Mouse (Mus musculus): ENCODE data around the gene Ccdc114.
"Not testable (repeated sequence)": the region's sequence is repeated elsewhere in the genome, so short reads cannot be mapped to it uniquely, and the experiment has no call there.

Gene Ccdc114

DNA sequence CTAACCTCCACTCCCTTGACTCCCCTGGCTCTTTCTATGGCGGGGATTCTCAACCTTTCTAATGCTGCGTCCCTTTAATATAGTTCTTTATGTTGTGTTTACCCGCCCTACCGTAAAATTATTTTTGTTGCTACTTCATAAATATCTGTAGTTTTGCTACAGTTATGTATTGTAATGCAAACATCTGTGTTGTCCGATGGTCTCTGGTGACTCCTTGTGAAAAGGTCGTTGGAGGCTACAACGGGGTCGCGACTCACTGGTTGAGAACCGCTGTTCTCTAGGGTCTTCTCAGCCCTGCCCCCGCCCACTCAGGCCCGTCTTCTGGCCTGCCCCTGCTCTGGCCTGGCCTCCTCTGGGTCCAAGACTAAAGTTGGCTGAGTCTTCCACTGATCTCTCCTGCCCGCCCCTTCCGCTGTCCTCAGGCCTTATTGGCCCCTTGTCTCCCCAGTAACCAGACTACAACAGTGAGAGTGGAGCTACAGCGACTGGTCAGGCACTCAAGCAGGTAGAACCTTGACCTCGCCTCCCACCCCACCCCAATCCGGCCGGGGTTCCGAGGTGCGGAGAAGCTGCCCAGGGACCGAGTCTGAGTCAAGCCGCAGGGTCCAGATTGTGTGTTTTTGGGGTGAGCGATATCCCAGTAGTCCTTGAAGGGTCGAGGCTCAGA lies at the start of gene Ccdc114:
Gene Ccdc114, plus strand, starts transcription at position 311 of the 667 bp plus-strand sequence.
- peak; percentile 69 to 71 for DNase-seq

DNA sequence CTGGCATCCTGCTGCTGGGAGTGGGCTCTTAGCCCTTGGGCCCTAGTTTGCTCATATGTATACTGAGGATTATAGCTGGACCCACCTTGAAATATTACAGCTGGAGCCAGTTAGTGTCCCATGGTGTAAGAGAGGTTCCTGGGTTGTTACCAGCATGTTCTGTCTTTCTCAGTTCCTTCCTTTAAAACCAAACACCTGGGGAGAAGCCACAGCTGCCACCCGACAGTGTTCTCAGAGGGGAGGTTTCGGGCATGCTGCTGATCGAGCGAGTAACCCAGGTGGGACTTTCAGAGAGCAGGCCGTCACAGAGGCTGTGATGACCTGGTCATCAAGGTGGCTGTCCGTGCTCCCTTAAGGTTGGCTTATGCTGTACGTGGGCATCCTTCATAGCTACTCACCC lies 47.0 kb upstream of the Ccdc114 start:
- DNase-seq: no peak

DNA sequence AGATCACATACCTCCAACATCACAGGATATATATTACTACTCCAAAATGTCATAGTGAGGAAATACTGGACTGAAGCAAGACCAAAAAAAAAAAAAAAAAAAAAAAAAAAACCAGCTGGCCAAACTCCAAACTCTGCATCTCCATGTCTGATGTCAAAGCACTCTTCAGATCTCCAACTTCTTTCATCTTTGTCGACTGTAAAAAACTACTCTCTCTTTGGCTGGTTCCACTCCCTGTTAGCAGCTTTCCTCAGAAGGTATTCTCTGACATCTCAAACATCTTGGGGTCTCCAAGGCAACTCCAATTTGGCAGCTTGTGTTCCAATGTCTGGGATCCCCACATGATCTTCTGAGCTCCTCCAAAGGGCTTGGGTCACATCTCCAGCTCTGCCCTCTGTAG lies 45.6 kb upstream of the Ccdc114 start, which contains the start of gene Grin2d:
Gene Grin2d, minus strand, starts transcription at position 101 of the 400 bp plus-strand sequence.
- not testable (repeated sequence) for DNase-seq

DNA sequence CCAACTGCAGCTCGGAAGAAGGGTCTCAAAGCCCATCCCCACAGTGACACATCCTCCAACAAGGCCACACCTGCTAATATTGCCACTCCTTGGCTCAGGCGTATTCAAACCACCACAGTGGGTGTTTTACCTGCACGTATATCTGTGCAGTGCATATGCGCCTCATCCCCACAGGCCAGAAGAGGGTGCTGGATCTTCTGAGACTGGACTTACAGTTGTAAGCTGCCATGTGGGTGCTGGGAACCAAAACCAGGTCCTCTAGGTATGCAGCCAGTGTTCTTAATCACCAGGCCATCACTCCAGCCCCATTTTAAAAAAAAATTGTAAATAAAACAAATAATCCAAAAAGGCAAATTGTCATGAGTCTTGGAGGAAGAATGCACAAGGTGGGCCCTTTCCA lies 43.3 kb upstream of the Ccdc114 start:
- DNase-seq: no peak

DNA sequence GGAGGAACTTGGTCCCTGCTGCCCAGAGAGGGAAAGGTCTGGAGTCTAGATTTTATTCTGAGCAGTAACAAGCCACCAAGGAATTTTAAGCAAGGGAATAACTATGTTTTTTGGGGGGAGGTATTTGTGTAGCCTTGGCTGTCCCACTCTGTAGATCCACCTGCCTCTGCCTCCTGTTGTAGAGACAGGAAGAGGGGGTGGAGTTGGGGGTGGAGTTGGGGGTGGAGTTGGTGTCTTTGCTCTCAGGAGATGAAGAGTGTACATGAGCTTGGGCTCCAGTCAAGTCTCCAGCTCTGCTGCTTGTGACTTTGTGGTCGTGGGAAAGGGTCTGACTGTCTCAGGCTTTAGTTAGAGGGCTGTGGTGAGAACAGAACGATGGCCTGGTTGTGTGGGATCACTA lies 42.9 kb upstream of the Ccdc114 start:
- DNase-seq: no peak

DNA sequence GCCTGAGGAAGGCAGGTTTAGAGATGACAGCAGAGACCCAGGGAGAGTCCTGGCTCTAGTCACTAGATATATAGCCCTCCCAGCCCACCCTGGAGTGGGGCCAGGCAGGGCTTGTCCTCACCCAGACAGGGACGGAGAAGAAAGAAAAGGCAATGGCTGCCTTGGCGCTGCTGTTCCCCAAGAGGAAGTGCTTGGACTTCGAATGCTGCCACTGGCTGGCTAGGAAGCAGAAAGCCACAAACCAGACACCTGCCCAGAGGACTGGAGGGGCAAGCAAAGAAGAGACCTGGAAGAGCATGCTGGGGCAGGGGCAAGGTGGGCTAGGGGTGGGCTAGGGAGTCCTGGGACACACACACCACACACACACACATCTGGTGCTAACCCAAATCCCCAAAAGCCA lies 36.6 kb upstream of the Ccdc114 start:
- no peak for DNase-seq

DNA sequence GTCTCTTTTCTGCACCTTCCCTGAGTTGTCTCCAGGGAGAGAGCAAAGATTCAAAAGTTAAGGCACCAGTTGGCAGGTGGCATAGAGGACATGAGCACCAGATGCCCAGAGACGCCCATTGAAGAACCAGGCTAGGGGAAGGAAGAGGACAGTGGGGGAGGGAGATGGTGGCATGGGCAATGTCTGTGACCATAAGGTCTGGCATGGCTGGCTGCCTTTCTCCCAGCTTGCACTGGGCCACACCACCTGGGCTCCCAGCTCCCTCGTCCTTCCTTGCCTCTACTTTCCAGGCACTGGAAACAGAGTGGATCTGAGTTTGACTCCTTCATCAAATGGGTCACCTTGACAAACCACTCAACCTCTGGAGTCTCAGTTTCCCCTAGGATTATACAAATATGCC lies 31.2 kb upstream of the Ccdc114 start:
- DNase-seq: no peak

DNA sequence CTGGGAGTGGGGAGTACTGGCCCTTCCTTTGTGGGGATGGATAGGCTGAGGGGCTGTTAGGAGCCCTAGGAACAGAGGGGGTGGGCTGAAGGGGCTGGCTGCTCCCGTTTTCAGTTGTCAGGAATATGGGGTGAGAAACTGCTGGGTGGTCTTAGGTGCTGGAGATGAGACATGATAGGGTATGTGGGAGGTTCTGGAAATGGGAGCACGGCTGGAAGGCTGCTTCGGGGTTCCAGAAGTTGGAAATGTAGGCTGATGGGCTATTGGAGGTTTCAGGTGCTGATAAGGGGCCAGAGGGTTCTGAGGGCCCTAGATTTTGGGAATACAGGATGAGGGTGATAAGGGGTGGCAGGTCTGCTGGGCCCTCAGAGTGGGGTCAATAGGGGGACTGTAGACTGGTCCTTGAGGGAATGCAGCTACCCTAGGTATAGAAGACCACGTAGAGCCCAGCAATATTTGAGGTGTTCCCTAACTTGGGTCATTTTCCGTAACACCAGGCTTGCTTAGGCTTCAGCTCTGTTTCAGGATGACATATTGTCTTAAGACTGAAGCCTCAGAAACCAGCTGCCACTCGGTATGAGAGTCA lies 27.8 kb upstream of the Ccdc114 start:
- no peak for DNase-seq

DNA sequence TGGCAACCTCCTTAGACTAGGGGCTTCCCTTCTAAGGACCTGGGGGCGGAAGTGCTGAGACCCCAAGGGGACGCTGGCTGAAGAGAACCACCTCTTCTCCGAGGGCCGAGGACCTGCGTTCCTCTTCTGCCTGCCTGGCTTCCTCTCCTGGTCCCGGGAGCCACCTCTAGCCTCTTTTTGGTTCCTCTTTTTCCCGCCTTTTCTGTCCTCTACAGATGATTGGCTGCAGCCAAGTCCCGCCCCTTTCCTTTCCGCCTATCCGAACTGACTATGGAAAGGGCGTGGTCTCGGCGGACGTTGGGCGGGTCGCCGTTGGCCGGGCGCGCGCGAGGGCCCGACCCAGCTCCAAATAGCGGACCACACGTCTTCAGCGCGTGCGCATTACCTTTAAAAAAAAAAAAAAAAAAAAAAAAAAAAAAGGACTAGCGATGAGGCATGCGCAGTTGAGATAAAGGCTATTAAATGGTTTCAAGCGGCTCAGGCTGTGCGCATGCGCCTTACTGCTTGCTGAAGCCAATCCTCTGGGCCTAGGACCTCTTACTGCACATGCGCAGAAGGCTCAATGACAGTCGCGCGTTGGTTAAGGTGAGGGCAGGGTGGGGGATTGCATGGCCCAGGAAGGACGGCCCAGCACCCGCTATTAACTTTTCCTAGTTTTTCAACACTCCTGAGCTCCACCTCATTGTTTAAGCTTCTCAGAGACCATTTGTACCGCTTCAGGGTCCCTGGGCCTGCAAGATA lies 27.2 kb upstream of the Ccdc114 start, which contains the start of the genes Syngr4 and Tmem143:
Gene Syngr4, minus strand, starts transcription at position 198 of the 741 bp plus-strand sequence.
Gene Tmem143, plus strand, starts transcription at position 425 of the 741 bp plus-strand sequence.
- DNase-seq: peak; percentile 96

DNA sequence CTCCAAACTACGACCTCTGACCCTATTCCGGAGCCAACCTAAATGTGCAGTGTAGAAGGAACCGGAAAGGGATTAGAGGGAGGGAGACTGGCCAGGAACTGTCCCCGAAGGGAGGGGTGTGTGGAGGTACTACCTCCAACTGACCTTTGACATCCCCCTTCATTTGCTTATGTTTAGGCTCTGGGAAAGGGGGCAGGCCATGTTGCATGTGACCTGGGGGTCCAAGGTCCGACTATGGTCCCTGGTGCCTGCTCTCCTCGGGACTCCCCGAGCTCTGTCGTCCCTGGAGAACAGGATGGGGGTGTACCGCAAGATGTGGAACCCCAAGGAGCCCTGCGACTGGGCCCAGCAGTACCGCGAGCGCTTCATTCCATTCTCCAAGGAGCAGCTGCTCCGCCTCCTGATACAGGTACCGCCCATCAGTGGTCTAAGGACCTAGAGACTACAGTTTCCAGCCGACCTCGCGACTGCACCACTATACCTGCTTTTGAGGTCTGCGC lies 26.6 kb upstream of the Ccdc114 start:
- peak in 1 of 2 experiments; percentile 55 for DNase-seq

DNA sequence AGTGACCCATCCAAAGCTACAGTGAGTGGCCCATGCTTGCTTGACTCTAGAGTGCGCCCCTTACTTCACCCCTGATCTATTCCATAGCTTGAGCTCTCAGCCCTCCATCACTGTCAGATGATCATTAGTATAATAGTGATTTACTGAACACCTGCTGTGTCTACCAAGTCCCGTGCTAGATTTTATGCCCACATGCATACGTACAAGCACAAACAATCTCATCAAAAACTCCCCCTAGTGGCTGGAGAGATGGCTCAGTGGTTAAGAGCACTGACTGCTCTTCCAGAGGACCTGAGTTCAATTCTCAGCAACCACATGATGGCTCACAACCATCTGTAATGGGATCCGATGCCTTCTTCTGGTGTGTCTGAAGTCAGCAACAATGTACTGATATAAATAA lies 25.7 kb upstream of the Ccdc114 start:
- peak; percentile 65 to 72 for DNase-seq

DNA sequence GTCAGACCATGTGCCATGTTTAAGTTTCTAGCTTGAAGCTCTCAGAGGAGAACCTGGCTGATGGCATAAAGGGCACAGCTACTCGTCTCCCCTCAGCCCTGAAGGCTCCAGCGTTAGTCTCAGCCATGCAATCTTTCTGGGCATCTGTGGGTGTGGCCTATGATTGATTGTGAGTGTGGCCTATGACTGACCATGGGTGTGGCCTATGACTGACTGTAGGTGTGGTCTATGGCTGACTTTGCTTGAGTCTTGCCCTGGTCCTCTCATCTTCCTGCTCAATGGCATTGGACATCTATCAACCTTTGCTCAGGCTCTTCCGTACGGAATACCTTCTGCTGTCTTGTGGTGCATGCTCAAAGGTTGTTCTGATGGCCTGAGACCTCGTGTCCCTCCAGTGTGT lies 22.3 kb upstream of the Ccdc114 start:
- DNase-seq: no peak

DNA sequence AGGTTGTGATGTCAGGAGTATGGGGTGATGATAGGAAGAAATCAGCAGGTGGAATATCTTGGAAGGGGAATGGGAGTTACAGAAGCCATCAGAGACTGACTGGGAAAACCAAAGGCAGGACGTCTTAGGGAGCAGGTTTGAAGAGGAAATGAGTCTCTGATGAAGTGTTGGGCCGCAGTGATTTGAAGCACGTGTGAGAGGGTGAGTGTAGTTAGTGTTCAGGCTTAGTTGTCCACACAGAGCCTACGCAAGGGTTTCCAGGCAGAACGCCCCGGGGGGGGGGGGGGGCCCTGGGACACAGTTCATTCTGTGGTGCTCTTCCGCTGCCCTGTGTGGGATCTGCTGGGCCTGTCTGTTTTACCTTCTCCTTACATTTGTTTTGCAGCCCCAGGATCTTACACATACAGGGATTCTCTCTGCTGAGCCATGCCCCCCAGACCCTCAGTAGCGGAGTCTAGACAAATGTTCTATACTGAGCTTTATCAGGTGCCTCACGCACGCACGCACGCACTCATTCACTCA lies 21.3 kb upstream of the Ccdc114 start:
- no peak for DNase-seq

DNA sequence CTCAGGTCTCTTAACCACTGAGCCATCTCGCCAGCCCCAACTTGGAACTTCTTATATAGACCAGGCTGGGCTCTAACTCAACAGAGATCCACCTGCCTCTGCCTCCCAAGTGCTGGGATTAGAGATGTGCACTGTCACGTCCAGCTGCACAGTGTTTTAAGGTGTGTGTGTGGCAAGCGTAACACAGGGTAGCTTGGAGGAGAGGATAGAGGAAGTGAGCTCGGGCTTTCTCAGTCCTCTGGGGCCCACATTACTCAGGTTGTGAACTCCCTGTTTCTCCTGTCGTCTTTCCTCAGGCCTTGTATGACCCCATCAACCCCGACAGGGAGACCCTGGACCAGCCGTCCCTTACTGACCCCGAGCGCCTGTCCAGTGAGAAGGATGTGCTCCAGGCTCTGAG lies 17.2 kb upstream of the Ccdc114 start:
- peak in 1 of 2 experiments; percentile 22 for DNase-seq

DNA sequence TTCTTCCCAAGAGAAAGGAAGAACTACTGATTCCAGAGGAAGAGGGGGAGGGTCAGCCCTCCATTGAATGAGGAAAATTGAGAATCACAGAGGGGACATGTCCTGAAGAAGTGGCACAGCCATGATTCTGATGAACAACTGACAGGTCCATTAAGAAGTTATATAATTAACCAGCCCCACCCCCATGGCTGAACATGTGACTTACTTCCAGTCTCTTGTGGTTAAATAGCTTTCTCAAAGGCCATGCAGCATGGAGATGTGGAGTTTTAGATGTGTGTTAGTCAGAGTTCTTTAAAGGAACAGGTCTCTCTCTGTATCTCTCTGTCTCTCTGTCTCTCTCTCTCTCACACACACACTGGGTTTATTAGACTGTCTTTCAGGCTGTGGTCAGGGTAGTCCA lies 15.5 kb upstream of the Ccdc114 start:
- peak in 1 of 2 experiments; percentile 28 for DNase-seq

DNA sequence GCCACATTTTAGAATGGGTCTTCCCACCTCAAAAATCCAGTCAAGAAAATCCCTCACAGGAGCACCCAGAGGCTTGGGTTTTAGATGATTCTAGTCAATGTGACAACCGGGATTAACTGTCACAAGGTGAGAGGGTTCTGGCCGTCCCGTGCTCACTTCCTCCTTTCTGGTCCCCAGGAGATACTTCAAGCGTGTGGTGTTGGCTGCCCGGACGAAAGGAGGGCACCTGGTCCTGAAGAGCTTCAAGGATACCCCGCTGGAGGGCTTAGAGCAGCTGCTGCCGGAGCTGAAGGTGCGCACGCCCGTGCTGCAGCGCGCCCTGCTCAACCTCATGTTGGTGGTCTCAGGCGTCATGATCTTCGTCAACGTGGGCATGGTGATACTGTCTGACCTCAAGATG lies 14.7 kb upstream of the Ccdc114 start:
- peak; percentile 15 to 28 for DNase-seq

DNA sequence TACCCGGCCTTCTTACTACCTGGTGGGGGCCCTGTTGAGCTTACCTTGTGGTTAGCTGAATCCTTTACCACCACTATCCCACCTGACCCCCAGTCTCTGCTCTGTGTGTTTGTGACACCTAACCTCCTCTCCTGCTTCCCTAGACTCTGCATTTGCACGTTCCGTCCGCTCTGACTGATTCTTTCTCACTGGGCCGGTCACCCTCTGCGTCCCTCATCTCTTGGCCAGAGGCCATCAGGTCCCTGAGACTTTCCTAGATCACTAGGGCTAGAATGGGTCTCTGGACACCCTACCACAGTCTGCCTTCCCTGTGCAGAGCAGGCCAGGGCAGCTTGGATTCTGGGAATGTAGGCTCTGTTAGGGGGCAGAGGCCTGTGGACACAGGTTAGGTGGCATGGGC lies 9.8 kb upstream of the Ccdc114 start:
- no peak for DNase-seq

DNA sequence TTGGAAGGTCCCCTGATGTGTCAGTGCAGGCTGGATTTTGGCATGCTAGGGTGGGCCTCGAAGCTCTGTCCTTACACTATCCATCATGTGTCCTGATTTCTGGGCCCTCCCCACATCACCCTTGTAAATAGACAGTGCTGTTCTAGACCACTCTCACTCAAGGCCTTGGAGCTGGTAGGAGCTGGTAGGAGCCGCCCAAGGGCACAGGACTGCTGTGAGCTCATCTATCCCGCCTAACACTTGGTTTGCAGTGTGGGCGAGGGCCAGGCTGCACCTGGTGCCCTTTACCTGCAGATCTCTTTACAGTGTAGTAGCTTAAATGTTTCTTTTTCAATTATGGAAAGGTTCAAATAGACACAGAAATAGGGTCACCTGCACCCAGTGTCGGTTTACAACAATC lies 8.9 kb upstream of the Ccdc114 start:
- DNase-seq: no peak

DNA sequence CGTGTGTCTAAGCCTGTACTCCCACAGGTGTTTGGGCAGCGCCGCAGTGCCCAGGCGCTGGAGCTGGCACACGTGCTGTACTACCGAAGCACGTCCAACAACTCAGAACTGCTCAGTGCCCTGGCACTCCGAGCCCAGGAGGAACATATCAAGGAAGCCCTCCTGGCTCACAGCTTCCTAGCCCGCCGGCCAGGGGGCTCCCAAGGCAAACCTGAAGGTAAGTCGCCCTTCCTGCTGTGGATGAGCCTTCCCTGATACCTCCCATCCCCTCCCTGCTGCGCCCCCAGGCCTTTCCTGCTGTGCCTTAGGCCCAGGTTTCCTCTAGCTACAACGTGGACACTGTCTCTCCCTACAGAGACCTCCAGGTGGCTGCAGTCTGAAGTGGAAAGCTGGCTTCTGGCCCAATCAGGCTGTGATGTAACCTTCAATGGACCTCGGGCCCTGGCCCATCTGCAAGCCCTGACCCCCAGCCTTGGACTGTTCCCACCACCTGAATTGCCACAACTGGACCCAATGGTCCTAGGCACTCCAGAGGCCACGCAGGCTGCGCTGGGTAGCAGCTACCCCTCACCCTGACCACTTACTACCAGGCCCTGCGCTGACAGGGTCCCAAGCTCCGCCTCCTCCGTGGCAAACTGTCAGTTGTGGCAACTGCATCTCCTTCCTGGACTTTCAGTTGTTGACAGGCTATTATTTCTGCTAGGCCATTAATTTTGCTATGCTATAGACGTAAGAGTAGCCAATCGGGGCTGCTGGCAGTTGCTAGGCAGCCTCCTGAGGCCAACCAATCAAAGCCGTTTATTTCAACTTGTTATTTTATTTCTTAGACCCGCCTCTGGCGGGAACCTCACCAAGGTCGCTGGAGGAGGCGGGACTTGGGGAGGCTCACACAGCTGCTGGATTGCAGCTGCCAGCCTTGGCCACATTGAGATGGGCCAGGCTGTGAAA lies 7.5 kb upstream of the Ccdc114 start:
- peak; percentile 77 to 78 for DNase-seq

DNA sequence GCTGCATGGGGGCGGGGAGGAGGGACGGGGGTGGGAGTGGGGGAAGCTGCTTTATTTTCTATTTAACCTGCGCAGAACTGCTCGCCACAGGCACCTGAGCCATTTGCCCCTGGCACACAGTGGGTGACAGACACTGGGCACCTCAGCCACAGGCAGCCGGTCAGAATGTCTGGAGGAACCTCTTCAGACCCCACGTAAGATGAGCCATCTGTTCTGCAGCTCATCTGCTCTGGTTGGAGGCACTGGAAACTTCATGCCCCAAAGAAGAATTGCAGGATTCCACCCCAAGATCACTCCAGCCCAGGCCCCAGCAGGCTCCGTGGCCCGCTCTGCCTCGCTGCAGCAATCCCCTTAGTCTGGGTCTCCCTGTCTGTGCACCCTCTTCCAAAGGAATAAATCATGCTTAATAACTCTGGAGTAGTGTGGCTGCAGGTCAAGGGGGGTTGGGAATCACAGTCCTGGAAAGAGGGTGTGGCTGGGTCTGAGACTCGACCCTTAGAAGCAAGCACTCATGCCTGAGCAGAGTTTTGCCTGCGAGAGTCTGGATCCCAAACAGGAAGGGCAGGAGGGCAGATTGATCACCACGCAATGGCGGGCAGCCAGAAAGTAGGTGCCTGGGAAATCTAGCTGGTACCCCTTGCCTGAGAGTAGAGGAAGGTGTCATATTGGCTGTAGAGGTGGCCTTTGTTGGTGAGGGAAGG lies 6.7 kb upstream of the Ccdc114 start:
- DNase-seq: no peak

DNA sequence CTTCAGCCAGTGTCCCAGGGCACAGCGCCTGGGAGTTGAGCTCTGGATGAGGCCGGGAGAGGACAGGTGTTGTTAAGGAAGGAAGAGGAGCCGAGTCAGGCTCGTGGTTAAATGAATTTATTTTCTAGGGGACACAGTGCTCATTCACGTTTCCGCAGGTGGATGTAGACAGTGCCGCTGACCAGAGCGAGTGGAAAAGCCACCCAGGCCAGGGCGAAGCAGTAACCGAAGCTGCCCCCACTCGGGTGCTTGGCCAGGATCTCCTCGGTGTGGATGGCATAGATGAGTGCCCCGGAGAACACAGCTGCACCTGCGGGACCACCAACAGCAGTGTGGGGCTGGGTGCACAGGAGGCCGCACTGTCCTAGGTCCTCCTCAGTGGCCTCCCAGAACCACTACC lies 5.9 kb upstream of the Ccdc114 start:
- no peak for DNase-seq

All from B cell, adult 2 months (primary cell).